Mouse (Mus musculus): ENCODE data around the gene Olfr1110. TPM values are rescaled to one million over a fixed set of nuclear protein-coding genes. Genes with fewer than 3 reads are reported as not detected.

Gene Olfr1110
- polyA plus RNA-seq, 1 experiment = not detected

GRCm38 (mm10) chr2:87095908-87096307 lies 44.2 kb downstream of the Olfr1110 start, which contains the start of gene Olfr1109:
Olfr1109 (minus strand) TSS chr2:87096008.
- Histone ChIP-seq H3K4me2 (ENCODE audit: low read depth) (no peak within 1 kb of the TSS), H3K4me3 (no peak within 1 kb of the TSS), H3K36me3 (ENCODE audit: control insufficient read depth, insufficient read depth) (no peaks in the 10 kb centered on the region), H3K79me2 (ENCODE audit: control insufficient read depth, insufficient read depth) (no peaks in the 10 kb centered on the region), H3K27me3 (ENCODE audit: control insufficient read depth, insufficient read depth, insufficient read length) (no peaks in the 10 kb centered on the region), H3ac (ENCODE audit: control insufficient read depth, insufficient read length) (no peak within 1 kb of the TSS)
- TF ChIP-seq REST (IDR thresholded peaks at IDR 0.05; ENCODE audit: insufficient read depth, insufficient read length) (no peak), POLR2AphosphoS2 (IDR thresholded peaks at IDR 0.05; ENCODE audit: insufficient read length, low read depth) (no peak), MAX (IDR thresholded peaks at IDR 0.05; ENCODE audit: low read depth) (no peak), E2F4 (IDR thresholded peaks at IDR 0.05; ENCODE audit: insufficient read depth) (no peak), CEBPB (IDR thresholded peaks at IDR 0.05; ENCODE audit: insufficient read depth, poor library complexity, severe bottlenecking) (no peak), TCF3 (IDR thresholded peaks at IDR 0.05; ENCODE audit: insufficient read length, low read depth) (no peak)

Other genes starting within 250 kb of the Olfr1110 start
- gene Olfr1097, start 248.1 kb downstream of the Olfr1110 start, polyA plus RNA-seq (2012; fragmentation: generic; extraction: Trizol) = not detected
- gene Olfr1098, start 215.8 kb downstream of the Olfr1110 start, polyA plus RNA-seq (2012; fragmentation: generic; extraction: Trizol) = not detected
- gene Olfr1099, start 179.6 kb downstream of the Olfr1110 start, polyA plus RNA-seq (2012; fragmentation: generic; extraction: Trizol) = not detected
- gene Olfr1100, start 160.3 kb downstream of the Olfr1110 start, polyA plus RNA-seq (2012; fragmentation: generic; extraction: Trizol) = not detected
- gene Olfr1101, start 149.1 kb downstream of the Olfr1110 start, polyA plus RNA-seq (2012; fragmentation: generic; extraction: Trizol) = not detected
- gene Olfr1102, start 141.9 kb downstream of the Olfr1110 start, polyA plus RNA-seq (2012; fragmentation: generic; extraction: Trizol) = not detected
- not detected for gene Olfr1104, start 113.2 kb downstream of the Olfr1110 start, polyA plus RNA-seq (2012; fragmentation: generic; extraction: Trizol)
- not detected for gene Olfr1105, start 103.8 kb downstream of the Olfr1110 start, polyA plus RNA-seq (2012; fragmentation: generic; extraction: Trizol)
- gene Olfr1106, start 88.0 kb downstream of the Olfr1110 start, polyA plus RNA-seq (2012; fragmentation: generic; extraction: Trizol) = not detected
- not detected for gene Olfr1107, start 64.5 kb downstream of the Olfr1110 start, polyA plus RNA-seq (2012; fragmentation: generic; extraction: Trizol)
- not detected for gene Olfr1109, start 44.3 kb downstream of the Olfr1110 start, polyA plus RNA-seq (2012; fragmentation: generic; extraction: Trizol)
- not detected for gene Olfr259, start 25.7 kb downstream of the Olfr1110 start, polyA plus RNA-seq (2012; fragmentation: generic; extraction: Trizol)
- gene Olfr1111, start 12.3 kb upstream of the Olfr1110 start, polyA plus RNA-seq (2012; fragmentation: generic; extraction: Trizol) = not detected
- gene Olfr1112, start 47.5 kb upstream of the Olfr1110 start, polyA plus RNA-seq (2012; fragmentation: generic; extraction: Trizol) = not detected
- gene Olfr1113, start 68.7 kb upstream of the Olfr1110 start, polyA plus RNA-seq (2012; fragmentation: generic; extraction: Trizol) = not detected
- not detected for gene Olfr1115, start 107.7 kb upstream of the Olfr1110 start, polyA plus RNA-seq (2012; fragmentation: generic; extraction: Trizol)
- not detected for gene Olfr1116, start 127.2 kb upstream of the Olfr1110 start, polyA plus RNA-seq (2012; fragmentation: generic; extraction: Trizol)
- not detected for gene Olfr1118, start 167.3 kb upstream of the Olfr1110 start, polyA plus RNA-seq (2012; fragmentation: generic; extraction: Trizol)
- gene Olfr1120, start 214.5 kb upstream of the Olfr1110 start, polyA plus RNA-seq (2012; fragmentation: generic; extraction: Trizol) = not detected
- not detected for gene Olfr1121, start 229.6 kb upstream of the Olfr1110 start, polyA plus RNA-seq (2012; fragmentation: generic; extraction: Trizol)
- gene Olfr1122, start 245.5 kb upstream of the Olfr1110 start, polyA plus RNA-seq (2012; fragmentation: generic; extraction: Trizol) = not detected

Data from myocyte (in vitro differentiated cells).